Mouse (Mus musculus) layer of hippocampus, adult 2 months (tissue): ENCODE data around the gene Hist1h1d. TPM values are rescaled to one million over a fixed set of nuclear protein-coding genes. Genes with fewer than 3 reads are reported as not detected.
A peak's percentile ranks its signal among the peaks of the same experiment; 100 is the strongest.
"Not testable (repeated sequence)": the region's sequence is repeated elsewhere in the genome, so short reads cannot be mapped to it uniquely, and the experiment has no call there.

Source experiments
- DNase-seq, 2 experiments: peaks; one replicate each; pipeline ENCODE4 v3.0.0; 2022; ENCODE audit warnings: low spot score in 2 of 2
- H3K27ac ChIP-seq: fragments of 200-600 bp; 2 replicates; pipeline ENCODE4 v1.8.1; 2022
- H3K4me3 ChIP-seq: fragments of 200-600 bp; 2 replicates; pipeline ENCODE4 v1.8.1; 2022; ENCODE audit warnings: mild to moderate bottlenecking
- CTCF ChIP-seq: fragments of 200-600 bp; conservative IDR thresholded peaks from 2 replicates; pipeline ENCODE4 v1.8.1; 2022; ENCODE audit warnings: antibody characterized with exemption, mild to moderate bottlenecking, moderate library complexity
- total RNA-seq, 2 experiments: library from RNA; stranded (reverse); gene quantifications; 2 replicates each; pipeline ENCODE4 v1.2.3; 2021

Hist1h1d gene
- total RNA-seq, 2 experiments from 2014 or later, result 4.6 to 5.5 TPM

- no peak for DNase-seq
- Histone ChIP-seq H3K27ac (no peak overlapping the region), H3K4me3 (no peak overlapping the region)
- no peak for TF ChIP-seq CTCF
Observed at GRCm38 (mm10) chr13:23546694-23547093, 6.4 kb upstream of the Hist1h1d start.

GRCm38 (mm10) chr13:23550761-23551145 lies 2.3 kb upstream of the Hist1h1d start:
- Histone ChIP-seq H3K27ac (peak overlapping the region; percentile 85), H3K4me3 (peak overlapping the region; percentile 58)
- DNase-seq, result no peak
- no peak for TF ChIP-seq CTCF

- peak; percentile 68 for TF ChIP-seq CTCF
- Histone ChIP-seq H3K27ac (peak within 1 kb of the TSS; percentile 85), H3K4me3 (peak within 1 kb of the TSS; percentile 58)
- DNase-seq, result peak; percentile 88 to 94
Observed at GRCm38 (mm10) chr13:23551146-23551834, 1.8 kb upstream of the Hist1h1d start, which contains the start of gene Hist1h4f. TSS of gene Hist1h4f (minus strand) at chr13:23551648.

GRCm38 (mm10) chr13:23551931-23552914 lies 839 bp upstream of the Hist1h1d start:
- no peak overlapping the region; the same call in 1 of the 2 replicates for H3K27ac ChIP-seq
- TF ChIP-seq CTCF, result no peak
- peak overlapping the region; percentile 58 for H3K4me3 ChIP-seq
- no peak for DNase-seq

- no peak for DNase-seq
- Histone ChIP-seq H3K27ac (peak overlapping the region; percentile 78), H3K4me3 (peak overlapping the region; percentile 62)
- no peak for TF ChIP-seq CTCF
Observed at GRCm38 (mm10) chr13:23554393-23554792, 1.3 kb downstream of the Hist1h1d start.

- DNase-seq, result peak; percentile 75 to 82
- no peak for TF ChIP-seq CTCF
- peak overlapping the region; percentile 62 for H3K4me3 ChIP-seq
- H3K27ac ChIP-seq, result peak overlapping the region; percentile 78
Observed at GRCm38 (mm10) chr13:23554925-23555838, 2.1 kb downstream of the Hist1h1d start.

GRCm38 (mm10) chr13:23555839-23556416 lies 2.9 kb downstream of the Hist1h1d start:
- peak; percentile 66 to 85 for DNase-seq
- no peak for TF ChIP-seq CTCF
- peak overlapping the region; percentile 78 for H3K27ac ChIP-seq
- H3K4me3 ChIP-seq, result peak overlapping the region; percentile 62

- Histone ChIP-seq H3K4me3 (no peak overlapping the region), H3K27ac (peak overlapping the region; percentile 78; the same call in 1 of the 2 replicates)
- TF ChIP-seq CTCF, result no peak
- DNase-seq, result no peak
Observed at GRCm38 (mm10) chr13:23556906-23557305, 3.8 kb downstream of the Hist1h1d start.

GRCm38 (mm10) chr13:23560699-23561098 lies 7.6 kb downstream of the Hist1h1d start:
- not testable (repeated sequence) for H3K27ac ChIP-seq, H3K4me3 ChIP-seq, DNase-seq

- Histone ChIP-seq H3K27ac (peak overlapping the region; percentile 97), H3K4me3 (peak overlapping the region; percentile 73)
- not testable (repeated sequence) for DNase-seq
Observed at GRCm38 (mm10) chr13:23561531-23561882, 8.4 kb downstream of the Hist1h1d start.

GRCm38 (mm10) chr13:23561883-23562659 lies 9.0 kb downstream of the Hist1h1d start, which contains the start of gene Hist1h3e:
TSS of gene Hist1h3e (minus strand) at chr13:23562369.
- DNase-seq, result peak; percentile 93 to 96
- peak within 1 kb of the TSS; percentile 97 for H3K27ac ChIP-seq
- H3K4me3 ChIP-seq, result peak within 1 kb of the TSS; percentile 73
